Mouse (Mus musculus) kidney, embryonic 16.5 days (tissue): ENCODE measurements at regions not wholly inside any gene's neighbourhood (a gene's known extent, or its start where the extent isn't known, plus 50 kb on each side); places are given as distances from the start of the nearest gene placed in this dataset.

Experiments used
- ATAC-seq: fragments of 200-750 bp; cut with Nextera tagmentation; 2 replicates; pipeline ENCODE4 v1.8.0; 2017; ENCODE audit warnings: moderate TSS enrichment; ENCODE audit not compliant: low FRiP score, low TSS enrichment
- H3K27ac ChIP-seq: fragments of 300-500 bp; sonication (generic); 2 replicates; pipeline ENCODE4 v1.5.1; 2014; ENCODE audit warnings: low read length
- H3K27me3 ChIP-seq: fragments of 300-500 bp; sonication (generic); 2 replicates; pipeline ENCODE4 v1.6.1; 2014; ENCODE audit warnings: low read length, control low read depth, mixed read lengths; ENCODE audit not compliant: insufficient read depth
- H3K36me3 ChIP-seq: fragments of 300-500 bp; sonication (generic); 2 replicates; pipeline ENCODE4 v1.6.1; 2014; ENCODE audit warnings: low read length, control low read depth, mixed read lengths; ENCODE audit not compliant: insufficient read depth
- H3K4me1 ChIP-seq: fragments of 300-500 bp; sonication (generic); 2 replicates; pipeline ENCODE4 v1.6.1; 2014; ENCODE audit warnings: low read length, control low read depth, mixed read lengths; ENCODE audit not compliant: insufficient read depth
- H3K4me2 ChIP-seq: fragments of 300-500 bp; sonication (generic); replicated peaks from 2 replicates; pipeline ENCODE4 v1.6.1; 2014; ENCODE audit warnings: low read depth, low read length
- H3K4me3 ChIP-seq: fragments of 300-500 bp; sonication (generic); 2 replicates; pipeline ENCODE4 v1.5.1; 2014; ENCODE audit warnings: mild to moderate bottlenecking, low read length
- H3K9ac ChIP-seq: fragments of 300-500 bp; sonication (generic); replicated peaks from 2 replicates; pipeline ENCODE4 v1.6.1; 2014; ENCODE audit warnings: low read length
- H3K9me3 ChIP-seq: fragments of 300-500 bp; sonication (generic); 2 replicates; pipeline ENCODE4 v1.6.1; 2016; ENCODE audit warnings: low read length, control low read depth
- whole genome bisulfite sequencing: fragments of 180-500 bp; shearing (Covaris S2); extraction: QIAGEN DNeasy Blood & Tissue Kit; methylation state at CpG from one replicate; pipeline ENCODE4 v1.1.7; 2014; 5-methylcytosine and 5-hydroxymethylcytosine counted together

DNA sequence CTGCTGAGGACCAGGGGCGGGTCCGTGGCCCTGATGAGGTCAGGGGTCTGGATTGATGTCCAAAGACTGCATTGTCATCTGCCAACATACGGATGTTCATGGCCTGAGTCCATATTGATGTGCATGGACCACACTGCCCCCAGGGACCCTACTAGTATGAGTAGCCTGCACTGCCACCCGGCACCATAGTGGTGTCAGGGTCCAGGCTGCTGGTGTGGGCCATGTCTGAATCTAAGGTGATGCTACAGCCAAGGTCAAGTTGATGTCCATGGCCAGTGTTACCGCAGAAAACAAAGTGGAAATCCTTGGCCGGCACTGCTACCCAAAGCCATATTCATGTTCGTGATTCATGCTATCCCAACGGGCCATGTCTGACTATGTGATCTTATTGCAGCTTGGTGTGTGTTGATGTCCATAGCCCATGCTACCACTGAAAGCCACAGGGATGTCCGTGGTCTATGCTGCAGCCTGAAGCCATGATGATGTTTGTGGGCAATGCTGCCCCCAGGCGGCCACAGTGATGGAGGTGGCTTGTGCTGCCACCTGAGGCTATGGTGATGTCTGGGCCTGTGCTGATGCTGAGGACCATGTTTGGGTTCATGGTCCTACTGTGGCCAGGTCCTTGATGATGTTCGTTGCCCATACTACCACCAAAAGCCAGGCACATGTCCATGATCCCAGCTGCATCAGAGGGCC is 130.5 kb downstream of the Iqub start:
- Histone ChIP-seq H3K27ac (no peak overlapping the region), H3K36me3 (no peaks in the 10 kb centered on the region), H3K4me3 (no peak overlapping the region), H3K4me1 (no peaks in the 10 kb centered on the region), H3K4me2 (no peak overlapping the region), H3K9me3 (no peaks in the 10 kb centered on the region), H3K27me3 (no peaks in the 10 kb centered on the region), H3K9ac (no peak overlapping the region)
- 84% methylated on average over 11 of the region's 11 CpGs for WGBS
- peak; percentile 59; the same call in 1 of the 2 replicates for ATAC-seq

DNA sequence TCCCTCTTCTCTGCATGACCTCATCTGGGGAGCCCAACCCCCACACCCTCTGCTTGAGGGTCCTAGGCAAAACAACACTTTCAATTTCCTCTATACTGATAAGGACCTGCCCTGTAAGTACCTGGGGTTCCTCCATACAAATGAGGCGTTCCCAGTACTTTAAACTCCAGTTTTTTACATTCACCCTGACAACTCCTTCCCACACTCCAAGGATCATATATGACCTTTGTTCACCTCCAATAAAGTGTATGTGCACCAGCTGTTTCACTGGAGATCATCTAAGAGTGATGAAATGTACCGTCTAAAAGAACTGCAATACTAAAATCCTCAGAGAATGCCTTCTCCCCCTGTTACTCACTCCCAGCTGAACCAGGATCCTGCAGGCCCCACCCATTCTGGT is 135.0 kb downstream of the Iqub start:
- Histone ChIP-seq H3K9ac (no peak overlapping the region), H3K4me2 (no peak overlapping the region), H3K27me3 (no peaks in the 10 kb centered on the region), H3K4me1 (no peaks in the 10 kb centered on the region), H3K27ac (no peak overlapping the region), H3K36me3 (no peaks in the 10 kb centered on the region), H3K9me3 (no peaks in the 10 kb centered on the region), H3K4me3 (no peak overlapping the region)
- ATAC-seq: no peak
- WGBS: 37% methylated on average over 2 of the region's 2 CpGs

DNA sequence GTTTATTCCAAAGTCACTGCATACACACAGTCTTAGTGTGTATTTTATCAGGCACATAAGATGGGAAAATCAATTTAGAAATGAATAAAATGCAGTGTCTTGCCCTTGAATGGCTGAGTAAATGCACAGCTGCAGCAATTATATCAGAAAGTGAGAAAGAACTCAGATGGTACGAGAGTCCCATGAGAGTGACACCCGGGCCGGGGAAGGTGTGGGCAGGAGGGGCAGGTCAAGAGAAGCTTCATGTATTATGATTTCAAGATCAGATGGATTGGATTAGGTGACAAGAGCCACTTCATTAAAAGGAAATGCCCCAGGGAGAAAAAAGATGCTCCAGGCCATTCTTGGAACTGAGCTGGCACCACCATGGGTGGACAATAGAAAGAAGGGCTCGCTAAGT is 138.1 kb downstream of the Iqub start:
- Histone ChIP-seq H3K27me3 (no peaks in the 10 kb centered on the region), H3K4me2 (no peak overlapping the region), H3K4me1 (no peaks in the 10 kb centered on the region), H3K9me3 (no peaks in the 10 kb centered on the region), H3K36me3 (no peaks in the 10 kb centered on the region), H3K4me3 (no peak overlapping the region), H3K27ac (no peak overlapping the region), H3K9ac (no peak overlapping the region)
- no peak for ATAC-seq
- WGBS: 79% methylated on average over 4 of the region's 4 CpGs

DNA sequence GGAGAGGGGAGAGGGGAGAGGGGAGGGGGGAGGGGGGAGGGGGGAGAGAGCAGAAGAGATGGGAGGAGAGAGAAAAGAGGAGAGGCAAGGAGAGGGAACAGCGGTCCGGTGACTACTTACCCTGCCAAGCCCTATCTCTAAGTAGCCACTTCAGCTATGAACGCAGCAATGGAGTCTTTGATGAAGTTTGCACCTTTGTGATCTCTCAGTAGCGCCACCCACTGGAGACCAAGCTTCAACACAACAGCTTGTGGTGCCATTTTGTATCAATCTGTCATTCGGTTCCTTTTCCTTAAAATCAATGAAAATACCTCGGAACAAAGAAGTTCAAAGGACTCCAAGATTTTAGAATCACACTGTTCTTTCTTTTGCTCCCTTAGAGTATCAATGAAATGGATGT is 141.7 kb downstream of the Iqub start:
- Histone ChIP-seq H3K27ac (no peak overlapping the region), H3K27me3 (no peaks in the 10 kb centered on the region), H3K4me2 (no peak overlapping the region), H3K36me3 (no peaks in the 10 kb centered on the region), H3K9ac (no peak overlapping the region), H3K4me3 (no peak overlapping the region), H3K9me3 (no peaks in the 10 kb centered on the region), H3K4me1 (no peaks in the 10 kb centered on the region)
- no peak for ATAC-seq
- WGBS: 86% methylated on average over 6 of the region's 6 CpGs

DNA sequence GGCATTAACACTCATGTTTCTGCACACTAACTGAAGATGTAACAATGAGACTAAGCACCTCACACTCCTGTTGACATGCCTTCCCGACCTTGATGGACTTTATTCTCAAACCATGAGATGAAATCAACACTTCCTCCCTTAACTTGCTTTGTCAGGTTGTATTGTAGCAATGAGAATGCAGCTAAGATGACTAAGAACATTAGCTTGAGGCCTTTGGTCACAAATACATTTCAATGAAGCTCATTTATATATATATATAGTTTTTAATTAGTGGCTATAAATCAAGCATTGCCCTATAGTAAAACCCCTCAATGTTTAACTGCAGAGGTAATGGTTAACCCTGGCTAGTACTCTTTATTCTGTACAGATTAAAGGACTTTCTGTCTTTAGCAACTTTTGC is 143.2 kb downstream of the Iqub start:
- Histone ChIP-seq H3K4me1 (no peaks in the 10 kb centered on the region), H3K27me3 (no peaks in the 10 kb centered on the region), H3K9me3 (no peaks in the 10 kb centered on the region), H3K27ac (no peak overlapping the region), H3K4me3 (no peak overlapping the region), H3K36me3 (no peaks in the 10 kb centered on the region), H3K9ac (no peak overlapping the region), H3K4me2 (no peak overlapping the region)
- peak; percentile 74; the same call in 1 of the 2 replicates for ATAC-seq
- 38% methylated on average over 1 of the region's 1 CpGs for WGBS

DNA sequence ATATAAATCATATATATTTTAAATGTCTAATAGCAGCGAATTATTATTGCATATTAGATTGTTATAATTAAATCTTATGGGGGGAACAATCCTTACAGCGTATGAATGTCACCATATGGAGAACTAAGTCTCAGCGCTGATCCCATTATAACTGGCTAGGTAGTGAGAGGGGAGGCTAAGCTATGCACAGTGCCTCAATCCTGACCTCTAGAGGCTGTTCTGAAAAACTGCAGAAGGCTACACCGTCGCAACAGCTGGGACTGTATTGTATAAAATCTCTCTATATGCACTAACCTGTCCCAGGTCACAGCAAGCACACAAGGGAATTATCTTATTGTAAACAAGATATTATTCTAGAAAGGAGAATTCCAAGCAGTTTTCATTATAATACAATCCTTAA is 164.0 kb downstream of the Iqub start:
- Histone ChIP-seq H3K4me1 (peaks cover 14% of the 10 kb centered on the region), H3K36me3 (no peaks in the 10 kb centered on the region), H3K27ac (no peak overlapping the region), H3K9me3 (no peaks in the 10 kb centered on the region), H3K4me3 (no peak overlapping the region), H3K27me3 (no peaks in the 10 kb centered on the region), H3K9ac (no peak overlapping the region), H3K4me2 (no peak overlapping the region)
- WGBS: 9% methylated on average over 5 of the region's 5 CpGs
- peak; percentile 76 for ATAC-seq

DNA sequence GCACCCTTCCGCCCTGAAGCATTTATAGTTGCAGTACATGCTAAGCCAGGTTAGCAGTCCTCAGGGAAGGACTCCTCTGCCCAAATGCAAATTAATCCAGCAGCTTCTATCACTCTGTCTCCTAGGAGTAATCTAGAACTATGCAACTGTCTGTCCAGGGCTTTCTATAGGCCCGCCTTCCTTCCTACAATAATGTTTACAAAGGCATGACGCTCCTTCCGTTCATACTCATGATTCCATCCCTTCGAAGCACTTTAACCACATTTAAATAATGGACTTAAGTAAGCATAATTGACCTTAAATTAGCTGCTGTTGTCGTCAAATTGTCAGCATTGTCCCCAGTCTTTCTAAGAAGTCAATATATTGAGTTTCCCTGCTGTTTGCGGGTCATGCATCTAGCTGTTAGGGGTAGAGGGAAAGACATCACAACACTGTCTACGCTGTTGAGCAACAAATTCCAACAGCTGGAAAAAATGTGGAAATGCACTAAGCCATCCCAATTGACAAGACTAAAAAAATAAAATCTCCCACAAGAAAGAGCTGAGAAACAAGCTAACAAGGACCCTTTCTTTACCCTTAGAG is 166.3 kb downstream of the Iqub start:
- Histone ChIP-seq H3K27ac (peak overlapping the region; percentile 83), H3K9ac (no peak overlapping the region), H3K4me2 (peak overlapping the region; percentile 39), H3K9me3 (no peaks in the 10 kb centered on the region), H3K4me3 (no peak overlapping the region), H3K27me3 (no peaks in the 10 kb centered on the region), H3K36me3 (no peaks in the 10 kb centered on the region), H3K4me1 (peaks cover 14% of the 10 kb centered on the region)
- WGBS: 30% methylated on average over 8 of the region's 8 CpGs
- no peak for ATAC-seq

DNA sequence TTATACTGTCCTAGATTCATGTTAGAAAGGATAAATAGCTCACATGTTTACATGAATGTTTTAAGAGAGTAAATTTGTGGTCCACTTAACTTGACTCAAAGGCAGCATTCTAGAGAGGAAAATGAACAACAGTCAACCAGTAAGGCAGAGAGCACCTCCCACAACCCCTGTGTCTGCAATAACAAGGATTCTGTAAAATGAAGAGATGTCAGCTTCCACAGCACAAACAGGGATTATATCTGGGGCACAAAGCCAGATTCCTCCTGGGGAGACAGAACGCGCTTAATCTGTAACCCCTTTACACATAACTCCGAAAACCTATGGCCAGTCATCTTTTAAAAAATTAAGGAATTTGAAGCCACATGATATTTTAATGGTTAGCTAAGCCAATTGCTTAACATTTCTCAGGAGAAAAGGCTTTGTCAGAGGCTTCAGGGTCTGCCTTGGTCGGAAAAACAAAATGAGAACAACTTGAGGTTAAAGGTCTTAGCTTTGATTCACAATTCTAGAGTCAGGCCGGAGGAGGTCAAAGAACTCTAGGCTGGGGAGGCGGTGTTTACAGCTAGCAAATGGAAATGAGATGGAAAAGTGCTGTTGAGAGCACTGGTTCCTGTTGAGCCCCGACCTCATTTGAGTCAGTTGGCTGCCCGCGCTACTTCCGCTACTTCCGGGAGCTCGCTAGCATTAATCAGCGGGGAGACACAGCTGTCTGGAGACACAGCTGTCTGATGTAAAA is 167.0 kb downstream of the Iqub start:
- H3K9ac ChIP-seq: no peak overlapping the region
- H3K27ac ChIP-seq: peak overlapping the region; percentile 83
- peak overlapping the region; percentile 39 for H3K4me2 ChIP-seq
- H3K36me3 ChIP-seq: no peaks in the 10 kb centered on the region
- H3K27me3 ChIP-seq: no peaks in the 10 kb centered on the region
- WGBS: 19% methylated on average over 13 of the region's 13 CpGs
- H3K4me3 ChIP-seq: no peak overlapping the region
- H3K9me3 ChIP-seq: no peaks in the 10 kb centered on the region
- H3K4me1 ChIP-seq: peaks cover 14% of the 10 kb centered on the region
- peak; percentile 94 for ATAC-seq

DNA sequence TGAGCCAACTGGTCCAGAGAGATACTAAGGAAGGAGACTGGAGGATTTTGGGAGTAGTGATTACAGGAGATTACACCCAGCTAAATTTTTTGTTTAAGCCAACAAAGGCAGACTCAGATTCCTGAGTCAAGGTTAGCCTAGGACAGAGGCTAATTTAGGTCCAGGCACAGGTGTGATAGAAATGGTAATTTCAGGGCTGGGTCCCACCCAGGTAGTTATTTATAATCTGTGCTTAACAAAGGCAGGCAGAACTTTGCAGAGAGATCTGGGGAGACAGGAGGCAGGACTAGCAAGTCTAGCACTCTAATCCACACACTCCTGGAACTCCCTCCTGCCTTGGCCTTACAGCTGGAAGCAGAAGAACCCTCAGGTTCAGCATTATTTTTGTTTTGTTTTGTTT is 172.4 kb downstream of the Iqub start:
- Histone ChIP-seq H3K36me3 (no peaks in the 10 kb centered on the region), H3K4me3 (no peak overlapping the region), H3K27ac (no peak overlapping the region), H3K4me2 (no peak overlapping the region), H3K27me3 (no peaks in the 10 kb centered on the region), H3K4me1 (peaks cover 8% of the 10 kb centered on the region), H3K9ac (no peak overlapping the region), H3K9me3 (no peaks in the 10 kb centered on the region)
- no peak for ATAC-seq

DNA sequence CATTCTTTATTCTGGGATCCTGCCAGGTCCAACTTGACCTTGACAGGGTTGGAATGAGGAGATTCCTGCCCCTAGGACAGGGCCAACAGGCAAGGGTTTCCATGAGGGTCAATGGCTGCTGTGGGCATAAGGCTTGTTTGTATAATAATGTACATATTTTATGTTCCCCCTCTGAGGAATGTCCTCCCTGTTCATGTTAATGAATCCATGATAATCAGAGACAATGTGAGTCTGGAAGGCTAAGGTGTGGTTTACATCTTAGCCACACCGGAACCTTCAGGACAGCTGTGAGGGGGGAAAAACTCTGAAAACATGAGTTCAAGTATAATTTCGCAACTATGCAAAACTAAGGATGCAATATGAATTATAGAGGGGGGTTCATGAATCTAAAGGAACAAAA is 172.8 kb downstream of the Iqub start:
- Histone ChIP-seq H3K27ac (no peak overlapping the region), H3K4me1 (peaks cover 8% of the 10 kb centered on the region), H3K27me3 (no peaks in the 10 kb centered on the region), H3K9ac (no peak overlapping the region), H3K4me2 (no peak overlapping the region), H3K36me3 (no peaks in the 10 kb centered on the region), H3K9me3 (no peaks in the 10 kb centered on the region), H3K4me3 (no peak overlapping the region)
- no peak for ATAC-seq
- WGBS: 90% methylated on average over 2 of the region's 2 CpGs
